Mouse (Mus musculus): ENCODE measurements around the gene Olfr1291-ps1. TPM values are rescaled to one million over a fixed set of nuclear protein-coding genes. Genes with fewer than 3 reads are reported as not detected.

The Olfr1291-ps1 gene
- not detected in 2 replicates for polyA plus RNA-seq (2014; fragmentation: Nextera tagmentation; extraction: Ambion mirVana)

- no peak for TF ChIP-seq CTCF (IDR thresholded peaks at IDR 0.05; ENCODE audit: low read depth)
- 86% methylated on average over 3 of the region's 3 CpGs for WGBS
- H3K36me3 ChIP-seq (ENCODE audit: insufficient read depth), result no peaks in the 10 kb centered on the region
- no peak within 1 kb of the TSS for H3K27ac ChIP-seq (ENCODE audit: low read depth)
- H3K27me3 ChIP-seq (ENCODE audit: insufficient read depth, low read length), result no peaks in the 10 kb centered on the region
- ATAC-seq (ENCODE audit: insufficient read depth) (no peak), DNase-seq (no peak)
- H3K4me2 ChIP-seq, result no peak within 1 kb of the TSS
- H3K4me3 ChIP-seq (ENCODE audit: low read depth, low read length), result no peak within 1 kb of the TSS
- no peaks in the 10 kb centered on the region for H3K9me3 ChIP-seq (ENCODE audit: low read depth, low read length)
- H3K9ac ChIP-seq, result no peak within 1 kb of the TSS
- no peaks in the 10 kb centered on the region for H3K4me1 ChIP-seq (ENCODE audit: insufficient read depth)
These were observed at the start of gene Olfr1291-ps1 for GRCm38 (mm10) chr2:111496880-111497279. Gene Olfr1291-ps1, plus strand, starts transcription at chr2:111497180.

GRCm38 (mm10) chr2:111448842-111449241 is 48.1 kb upstream of the Olfr1291-ps1 start, which contains the start of gene Olfr1287:
Gene Olfr1287, plus strand, starts transcription at chr2:111449142.
- no peaks in the 10 kb centered on the region for H3K27me3 ChIP-seq (ENCODE audit: insufficient read depth, low read length)

GRCm38 (mm10) chr2:111473801-111474200 is 23.2 kb upstream of the Olfr1291-ps1 start, which contains the start of gene Olfr1288:
Gene Olfr1288, plus strand, starts transcription at chr2:111474101.
- Histone ChIP-seq H3K36me3 (ENCODE audit: insufficient read depth) (no peaks in the 10 kb centered on the region), H3K4me2 (no peak within 1 kb of the TSS), H3K9ac (no peak within 1 kb of the TSS), H3K9me3 (ENCODE audit: low read depth, low read length) (no peaks in the 10 kb centered on the region), H3K27me3 (ENCODE audit: insufficient read depth, low read length) (no peaks in the 10 kb centered on the region), H3K4me3 (ENCODE audit: low read depth, low read length) (no peak within 1 kb of the TSS), H3K27ac (ENCODE audit: low read depth) (no peak within 1 kb of the TSS), H3K4me1 (ENCODE audit: insufficient read depth) (no peaks in the 10 kb centered on the region)
- no peak for DNase-seq
- ATAC-seq (ENCODE audit: insufficient read depth), result no peak
- TF ChIP-seq CTCF (IDR thresholded peaks at IDR 0.05; ENCODE audit: low read depth), result no peak
- 90% methylated on average over 1 of the region's 1 CpGs for WGBS

More at GRCm38 (mm10) chr2:111448842-111449241, 48.1 kb upstream of the Olfr1291-ps1 start, which contains the start of gene Olfr1287:
- ATAC-seq (ENCODE audit: insufficient read depth) (no peak), DNase-seq (no peak)
- Histone ChIP-seq H3K36me3 (ENCODE audit: insufficient read depth) (no peaks in the 10 kb centered on the region), H3K4me2 (no peak within 1 kb of the TSS), H3K4me1 (ENCODE audit: insufficient read depth) (no peaks in the 10 kb centered on the region), H3K9me3 (ENCODE audit: low read depth, low read length) (no peaks in the 10 kb centered on the region), H3K27ac (ENCODE audit: low read depth) (no peak within 1 kb of the TSS), H3K9ac (no peak within 1 kb of the TSS), H3K4me3 (ENCODE audit: low read depth, low read length) (no peak within 1 kb of the TSS)
- WGBS, result 68% methylated on average over 1 of the region's 1 CpGs
- no peak for TF ChIP-seq CTCF (IDR thresholded peaks at IDR 0.05; ENCODE audit: low read depth)

- Histone ChIP-seq H3K9ac (no peak within 1 kb of the TSS), H3K36me3 (ENCODE audit: insufficient read depth) (no peaks in the 10 kb centered on the region), H3K27ac (ENCODE audit: low read depth) (no peak within 1 kb of the TSS), H3K9me3 (ENCODE audit: low read depth, low read length) (no peaks in the 10 kb centered on the region), H3K27me3 (ENCODE audit: insufficient read depth, low read length) (no peaks in the 10 kb centered on the region), H3K4me1 (ENCODE audit: insufficient read depth) (no peaks in the 10 kb centered on the region), H3K4me3 (ENCODE audit: low read depth, low read length) (no peak within 1 kb of the TSS), H3K4me2 (no peak within 1 kb of the TSS)
- TF ChIP-seq CTCF (IDR thresholded peaks at IDR 0.05; ENCODE audit: low read depth), result no peak
- WGBS, result 76% methylated on average over 1 of the region's 1 CpGs
- ATAC-seq (ENCODE audit: insufficient read depth) (no peak), DNase-seq (no peak)
These were observed 16.5 kb upstream of the Olfr1291-ps1 start, which contains the start of gene Olfr1289 for GRCm38 (mm10) chr2:111480519-111480918. Gene Olfr1289, plus strand, starts transcription at chr2:111480819.

- 71% methylated on average over 5 of the region's 5 CpGs for WGBS
These were observed 3.3 kb upstream of the Olfr1291-ps1 start, which contains the start of gene Olfr1290 for GRCm38 (mm10) chr2:111493729-111494128. Gene Olfr1290, minus strand, starts transcription at chr2:111493829.

GRCm38 (mm10) chr2:111517451-111517850 is 20.5 kb downstream of the Olfr1291-ps1 start:
- no peak for ATAC-seq (ENCODE audit: insufficient read depth)
- H3K27me3 ChIP-seq (ENCODE audit: insufficient read depth, low read length), result no peaks in the 10 kb centered on the region
- no peak for DNase-seq
- no peaks in the 10 kb centered on the region for H3K36me3 ChIP-seq (ENCODE audit: insufficient read depth)
- WGBS, result 88% methylated on average over 10 of the region's 10 CpGs
- no peaks in the 10 kb centered on the region for H3K4me1 ChIP-seq (ENCODE audit: insufficient read depth)
- no peak overlapping the region for H3K4me3 ChIP-seq (ENCODE audit: low read depth, low read length)
- no peak overlapping the region for H3K4me2 ChIP-seq
- no peak overlapping the region for H3K9ac ChIP-seq
- no peak overlapping the region for H3K27ac ChIP-seq (ENCODE audit: low read depth)
- no peak for TF ChIP-seq CTCF (IDR thresholded peaks at IDR 0.05; ENCODE audit: low read depth)
- no peaks in the 10 kb centered on the region; the same call in 1 of the 2 replicates for H3K9me3 ChIP-seq (ENCODE audit: low read depth, low read length)

More at GRCm38 (mm10) chr2:111493729-111494128, 3.3 kb upstream of the Olfr1291-ps1 start, which contains the start of gene Olfr1290:
- no peak within 1 kb of the TSS for H3K27ac ChIP-seq (ENCODE audit: low read depth)
- no peak for ATAC-seq (ENCODE audit: insufficient read depth)
- no peaks in the 10 kb centered on the region for H3K4me1 ChIP-seq (ENCODE audit: insufficient read depth)
- H3K4me3 ChIP-seq (ENCODE audit: low read depth, low read length), result no peak within 1 kb of the TSS
- no peak within 1 kb of the TSS for H3K9ac ChIP-seq
- H3K4me2 ChIP-seq, result no peak within 1 kb of the TSS
- H3K36me3 ChIP-seq (ENCODE audit: insufficient read depth), result no peaks in the 10 kb centered on the region
- TF ChIP-seq CTCF (IDR thresholded peaks at IDR 0.05; ENCODE audit: low read depth), result no peak
- no peaks in the 10 kb centered on the region for H3K27me3 ChIP-seq (ENCODE audit: insufficient read depth, low read length)
- H3K9me3 ChIP-seq (ENCODE audit: low read depth, low read length), result no peaks in the 10 kb centered on the region
- no peak for DNase-seq

- no peaks in the 10 kb centered on the region for H3K9me3 ChIP-seq (ENCODE audit: low read depth, low read length)
- H3K27me3 ChIP-seq (ENCODE audit: insufficient read depth, low read length), result no peaks in the 10 kb centered on the region
- ATAC-seq (ENCODE audit: insufficient read depth) (no peak), DNase-seq (no peak)
- H3K36me3 ChIP-seq (ENCODE audit: insufficient read depth), result no peaks in the 10 kb centered on the region
- no peak within 1 kb of the TSS for H3K4me3 ChIP-seq (ENCODE audit: low read depth, low read length)
- H3K4me2 ChIP-seq, result no peak within 1 kb of the TSS
- no peak within 1 kb of the TSS for H3K27ac ChIP-seq (ENCODE audit: low read depth)
- H3K9ac ChIP-seq, result no peak within 1 kb of the TSS
- H3K4me1 ChIP-seq (ENCODE audit: insufficient read depth), result no peaks in the 10 kb centered on the region
- WGBS, result 88% methylated on average over 1 of the region's 1 CpGs
- no peak for TF ChIP-seq CTCF (IDR thresholded peaks at IDR 0.05; ENCODE audit: low read depth)
These were observed 27.9 kb downstream of the Olfr1291-ps1 start, which contains the start of gene Olfr1293-ps for GRCm38 (mm10) chr2:111524903-111525302. Gene Olfr1293-ps, plus strand, starts transcription at chr2:111525203.

Data from lung, embryonic 14.5 days (tissue).